Mouse (Mus musculus) liver, postnatal 0 days (tissue): ENCODE measurements at regions not wholly inside any gene's neighbourhood (a gene's known extent, or its start where the extent isn't known, plus 50 kb on each side); places are given as distances from the start of the nearest gene placed in this dataset.

ENCODE experiments used
- CTCF ChIP-seq: sonication (generic); IDR thresholded peaks from 2 replicates; pipeline ENCODE4 v1.5.1; 2016; ENCODE audit warnings: antibody characterized with exemption, low read depth
- EP300 ChIP-seq: IDR thresholded peaks from 2 replicates; pipeline ENCODE4 v1.6.1; 2016; ENCODE audit warnings: antibody characterized with exemption, low read depth, mild to moderate bottlenecking

GRCm38 (mm10) chr1:71837764-71838163, 184.8 kb upstream of the Fn1 start:
- TF ChIP-seq EP300 (no peak), CTCF (no peak)
